Mouse (Mus musculus): ENCODE results near the gene Psg16. TPM values are rescaled to one million over a fixed set of nuclear protein-coding genes. Genes with fewer than 3 reads are reported as not detected.

The Psg16 gene
- polyA plus RNA-seq, 1 experiment from 2014 or later = 0.23 TPM

DNA sequence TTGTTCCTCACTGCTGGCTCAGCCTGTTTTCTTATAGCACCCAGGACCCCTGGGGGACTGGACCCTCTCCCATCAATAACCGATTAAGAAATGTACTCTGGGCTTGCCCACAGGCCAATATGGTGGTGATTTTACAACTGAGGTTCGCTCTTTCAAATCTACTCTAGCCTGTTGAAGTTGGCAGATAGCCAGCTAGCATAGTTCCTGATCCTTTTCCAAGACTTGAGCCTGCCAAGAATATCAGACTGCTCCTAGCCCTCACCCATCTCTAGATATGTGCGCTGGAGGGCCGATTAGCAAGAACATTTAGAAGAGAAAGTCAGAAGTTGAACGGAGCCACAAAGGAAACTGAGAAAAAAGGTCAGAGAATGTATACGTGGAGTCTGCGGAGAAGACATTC is 85.2 kb downstream of the Psg16 start:
- Histone ChIP-seq H3K4me1 (no peaks in the 10 kb centered on the region), H3K9ac (replicated peaks) (no peak overlapping the region), H3K27me3 (no peaks in the 10 kb centered on the region), H3K4me2 (replicated peaks) (no peak overlapping the region), H3K36me3 (no peaks in the 10 kb centered on the region), H3K9me3 (peaks cover 50% of the 10 kb centered on the region), H3K27ac (replicated peaks) (no peak overlapping the region), H3K4me3 (no peak overlapping the region)
- WGBS = 87% methylated on average over 7 of the region's 7 CpGs
- ATAC-seq (ENCODE audit: low FRiP score, low read depth) = no peak

- Histone ChIP-seq H3K27me3 (no peaks in the 10 kb centered on the region), H3K9me3 (peaks cover 42% of the 10 kb centered on the region), H3K9ac (replicated peaks) (no peak overlapping the region), H3K27ac (replicated peaks) (no peak overlapping the region), H3K4me3 (no peak overlapping the region), H3K4me2 (replicated peaks) (no peak overlapping the region), H3K4me1 (no peaks in the 10 kb centered on the region), H3K36me3 (no peaks in the 10 kb centered on the region)
- 91% methylated on average over 4 of the region's 4 CpGs for WGBS
- ATAC-seq (ENCODE audit: low FRiP score, low read depth) = no peak
Measured at GRCm38 (mm10) chr7:17171827-17172226, 98.0 kb downstream of the Psg16 start.

Other genes with a start within 250 kb of the Psg16 start
- gene Prkd2, start 231.1 kb upstream of the Psg16 start, polyA plus RNA-seq (2016; fragmentation: Nextera tagmentation; extraction: Ambion mirVana) = 10.2 and 12.0 TPM in 2 replicates
- gene Dact3, start 198.7 kb upstream of the Psg16 start, polyA plus RNA-seq (2016; fragmentation: Nextera tagmentation; extraction: Ambion mirVana) = 4.7 and 6.2 TPM in 2 replicates
- gene Gng8, start 182.3 kb upstream of the Psg16 start, polyA plus RNA-seq (2016; fragmentation: Nextera tagmentation; extraction: Ambion mirVana) = 12.1 and 26.0 TPM in 2 replicates
- 1.1 and 1.2 TPM in 2 replicates for gene Ptgir, start 167.6 kb upstream of the Psg16 start, polyA plus RNA-seq (2016; fragmentation: Nextera tagmentation; extraction: Ambion mirVana)
- 223 and 224 TPM in 2 replicates for gene Calm3, start 149.9 kb upstream of the Psg16 start, polyA plus RNA-seq (2016; fragmentation: Nextera tagmentation; extraction: Ambion mirVana)
- 49.3 and 55.3 TPM in 2 replicates for gene Pnmal2, start 129.4 kb upstream of the Psg16 start, polyA plus RNA-seq (2016; fragmentation: Nextera tagmentation; extraction: Ambion mirVana)
- 28.8 and 34.8 TPM in 2 replicates for gene Pnmal1, start 114.4 kb upstream of the Psg16 start, polyA plus RNA-seq (2016; fragmentation: Nextera tagmentation; extraction: Ambion mirVana)
- gene Gm42372, start 91.0 kb upstream of the Psg16 start, polyA plus RNA-seq (2016; fragmentation: Nextera tagmentation; extraction: Ambion mirVana) = 1.7 and 1.8 TPM in 2 replicates
- 7.0 and 12.6 TPM in 2 replicates for gene Ccdc8, start 81.3 kb upstream of the Psg16 start, polyA plus RNA-seq (2016; fragmentation: Nextera tagmentation; extraction: Ambion mirVana)
- 102 TPM in 2 replicates for gene Ppp5c, start 46.1 kb upstream of the Psg16 start, polyA plus RNA-seq (2016; fragmentation: Nextera tagmentation; extraction: Ambion mirVana)
- 4.9 and 5.1 TPM in 2 replicates for gene Hif3a, start 11.6 kb upstream of the Psg16 start, polyA plus RNA-seq (2016; fragmentation: Nextera tagmentation; extraction: Ambion mirVana)
- gene Ceacam3, start 76.2 kb downstream of the Psg16 start, polyA plus RNA-seq (2016; fragmentation: Nextera tagmentation; extraction: Ambion mirVana) = not detected in 2 replicates
- not detected in 2 replicates for gene Psg29, start 129.4 kb downstream of the Psg16 start, polyA plus RNA-seq (2016; fragmentation: Nextera tagmentation; extraction: Ambion mirVana)